Mouse (Mus musculus) adrenal gland, adult (tissue): Measurements from ENCODE around the gene Hp1bp3.

Source experiments
- DNase-seq, 2 experiments: peaks; one replicate each; pipeline ENCODE4 v3.0.0; 2022 to 2023; ENCODE audit warnings: low spot score in 1 of 2; ENCODE audit not compliant: inconsistent age in 2 of 2

Gene Hp1bp3

GRCm38 (mm10) chr4:138293949-138294550 is 78.0 kb downstream of the Hp1bp3 start:
- DNase-seq = no peak
